ENCODE assay signal across 25 mouse cellular contexts in the genomic region with DNA sequence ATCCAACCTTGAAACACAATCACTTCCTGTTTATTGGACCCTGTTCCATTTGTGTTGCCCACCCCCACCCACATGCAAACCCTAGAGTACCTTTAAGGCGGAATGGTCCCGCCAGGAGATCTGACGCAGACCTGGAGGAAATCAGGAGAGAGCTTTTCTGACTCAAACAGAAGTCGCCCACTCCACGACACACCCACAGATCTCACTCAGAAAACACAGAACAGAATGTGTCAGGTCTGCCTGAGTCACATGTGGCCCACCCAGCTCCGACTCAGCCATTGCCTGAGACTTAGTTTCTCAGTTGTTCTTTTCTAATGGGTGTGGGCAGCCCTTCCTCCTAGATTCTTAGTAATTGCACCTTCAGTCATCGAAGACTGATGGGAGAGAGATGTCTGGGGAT.
DNase-seq lines count a peak whose midpoint lies in the region; ATAC-seq lines count a peak whose summit lies in the region.
"Had no signal": no experiment of that assay in that cellular context is flagged by ENCODE, and none has a peak within 500 bp of the region (broad histone marks: within the 10 kb centered on the region; RNA-seq: fewer than 3 reads in every experiment).

No protein-coding gene starts in this region.

- H3K4me1 ChIP-seq in liver, embryonic 11.5 days (replicated peaks; ENCODE audit: control insufficient read depth, insufficient read depth, low read length), result no peaks in the 10 kb centered on the region; the same call in 1 of the 2 replicates

- no peak overlapping the region for H3K4me2 ChIP-seq in liver, embryonic 11.5 days
- H3K4me2 ChIP-seq: embryonic facial prominence, embryonic 15.5 days; heart, embryonic 15.5 days; midbrain, embryonic 15.5 days had no signal

- no peak for ATAC-seq in liver, embryonic 11.5 days (replicated peaks; ENCODE audit: low FRiP score)
- ATAC-seq: midbrain, embryonic 15.5 days had no signal

- no peaks in the 10 kb centered on the region for H3K36me3 ChIP-seq in liver, embryonic 11.5 days (ENCODE audit: control insufficient read depth, insufficient read depth, low read length)
- H3K36me3 ChIP-seq: embryonic facial prominence, embryonic 15.5 days; heart, embryonic 15.5 days; limb, embryonic 10.5 days; midbrain, embryonic 15.5 days had no signal

- H3K9ac ChIP-seq in liver, embryonic 11.5 days (ENCODE audit: low read depth, low read length), result no peak overlapping the region
- H3K9ac ChIP-seq: embryonic facial prominence, embryonic 15.5 days; forebrain, postnatal 0 days; heart, embryonic 15.5 days; midbrain, embryonic 15.5 days had no signal

- intact Hi-C loops in left cerebral cortex, postnatal 10 days (cut with DNase I), result loop anchor here (5.0 kb wide), 2 partner anchors 407 to 447 kb away; no protein-coding TSS in a partner anchor
- intact Hi-C loops in left cerebral cortex, postnatal 25 days (cut with DNase I), result loop anchor here (1.0 to 5.0 kb wide), 3 partner anchors 407 to 582 kb away; no protein-coding TSS in a partner anchor

- no peak overlapping the region for H3K4me3 ChIP-seq in liver, embryonic 11.5 days (ENCODE audit: low read depth, low read length)
- H3K4me3 ChIP-seq: embryonic facial prominence, embryonic 15.5 days; heart, adult 2 months; heart, embryonic 15.5 days; limb, embryonic 10.5 days; midbrain, embryonic 15.5 days; myocyte had no signal

- H3K27me3 ChIP-seq in liver, embryonic 11.5 days (replicated peaks; ENCODE audit: control insufficient read depth, insufficient read depth, low read length), result no peaks in the 10 kb centered on the region
- H3K27me3 ChIP-seq: midbrain, embryonic 15.5 days had no signal

- no peak overlapping the region for H3K27ac ChIP-seq in liver, embryonic 11.5 days (ENCODE audit: low read depth, low read length)
- H3K27ac ChIP-seq: embryonic facial prominence, embryonic 15.5 days; heart, adult 2 months; heart, embryonic 15.5 days; limb, embryonic 10.5 days; midbrain, embryonic 15.5 days had no signal

- WGBS in liver, embryonic 11.5 days, result 73% methylated on average over 7 of the region's 7 CpGs

- peak; percentile 49 for DNase-seq in left cerebral cortex, adult 11 months (ENCODE audit: low spot score)
- DNase-seq in left cerebral cortex, postnatal 10 days (ENCODE audit: extremely low spot score in 1 of 2, low spot score in 2 of 2), result no peak
- DNase-seq in layer of hippocampus, adult 9-10 months (ENCODE audit: low spot score), result peak; percentile 12
- peak; percentile 62 to 92 for DNase-seq in left cerebral cortex, postnatal 25 days (ENCODE audit: low spot score in 2 of 2)
- peak; percentile 78 for DNase-seq in telencephalon, adult 2 months (ENCODE audit: low read depth, low spot score)
- no peak for DNase-seq in yolk sac, embryonic 10.5 days (ENCODE audit: low spot score)
- DNase-seq in liver, embryonic 11.5 days (ENCODE audit: low spot score), result no peak
- DNase-seq: adrenal gland, postnatal 36 days; B cell, adult 2 months; cerebellum, adult 18-20 months; cerebellum, postnatal 25 days; forebrain, postnatal 0 days; gastrocnemius, postnatal 10 days; heart, adult 2 months; kidney, adult 2 months; kidney, postnatal 10 days; lung, adult 18-20 months; lung, postnatal 14 days; thymus, adult 18-20 months; thymus, postnatal 4 days had no signal

- H3K9me3 ChIP-seq in liver, embryonic 11.5 days (ENCODE audit: control insufficient read depth, low read length), result no peaks in the 10 kb centered on the region
- H3K9me3 ChIP-seq: embryonic facial prominence, embryonic 15.5 days; heart, embryonic 15.5 days; limb, embryonic 10.5 days; midbrain, embryonic 15.5 days had no signal

Comparison
In these comparisons a context has a peak if more than half of its experiments do, and no peak if none do; other contexts are left out.
1. DNase-seq: peak in left cerebral cortex, adult 11 months (single experiment), layer of hippocampus, adult 9-10 months (single experiment), left cerebral cortex, postnatal 25 days (2 of 2) and telencephalon, adult 2 months (single experiment); none in left cerebral cortex, postnatal 10 days (0 of 2), yolk sac, embryonic 10.5 days (single experiment) and liver, embryonic 11.5 days (single experiment).